Mouse (Mus musculus) stomach, postnatal 0 days (tissue): ENCODE measurements around the gene Srr. TPM values are rescaled to one million over a fixed set of nuclear protein-coding genes. Genes with fewer than 3 reads are reported as not detected.
A peak's percentile ranks its signal among the peaks of the same experiment; 100 is the strongest.

Experiments
- ATAC-seq: fragments of 200-750 bp; cut with Nextera tagmentation; 2 replicates; pipeline ENCODE4 v1.8.0; 2017; ENCODE audit not compliant: low FRiP score, low TSS enrichment
- DNase-seq: peaks from one replicate; pipeline ENCODE4 v3.0.0-alpha.2; 2016; ENCODE audit warnings: low spot score
- H3K27ac ChIP-seq: fragments of 300-500 bp; sonication (generic); replicated peaks from 2 replicates; pipeline ENCODE4 v1.5.1; 2014; ENCODE audit warnings: mild to moderate bottlenecking, control low read depth
- H3K27me3 ChIP-seq: fragments of 300-500 bp; sonication (generic); 2 replicates; pipeline ENCODE4 v1.6.1; 2014; ENCODE audit warnings: low read length; ENCODE audit not compliant: control insufficient read depth, insufficient read depth
- H3K36me3 ChIP-seq: fragments of 300-500 bp; sonication (generic); 2 replicates; pipeline ENCODE4 v1.6.1; 2014; ENCODE audit warnings: low read length, mixed read lengths; ENCODE audit not compliant: control insufficient read depth, insufficient read depth
- H3K4me1 ChIP-seq: fragments of 300-500 bp; sonication (generic); replicated peaks from 2 replicates; pipeline ENCODE4 v1.6.1; 2014; ENCODE audit warnings: antibody characterized with exemption; ENCODE audit not compliant: control insufficient read depth, insufficient read depth
- H3K4me2 ChIP-seq: fragments of 300-500 bp; sonication (generic); replicated peaks from 2 replicates; pipeline ENCODE4 v1.6.1; 2014; ENCODE audit warnings: low read depth, mild to moderate bottlenecking, control low read depth, moderate library complexity
- H3K4me3 ChIP-seq: fragments of 300-500 bp; sonication (generic); 2 replicates; pipeline ENCODE4 v1.5.1; 2014; ENCODE audit warnings: low read depth, low read length, control low read depth
- H3K9ac ChIP-seq: fragments of 300-500 bp; sonication (generic); 2 replicates; pipeline ENCODE4 v1.6.1; 2014; ENCODE audit warnings: mild to moderate bottlenecking, low read length, control low read depth, mixed read lengths
- H3K9me3 ChIP-seq: fragments of 300-500 bp; sonication (generic); 2 replicates; pipeline ENCODE4 v1.6.1; 2016; ENCODE audit warnings: low read length; ENCODE audit not compliant: control insufficient read depth
- CTCF ChIP-seq: IDR thresholded peaks from 2 replicates; pipeline ENCODE4 v1.5.1; 2016; ENCODE audit warnings: antibody characterized with exemption, low read depth, mild to moderate bottlenecking, moderate library complexity
- EP300 ChIP-seq: optimal IDR thresholded peaks from 2 replicates; pipeline ENCODE3; 2016; ENCODE audit warnings: antibody characterized with exemption
- WGBS: fragments of 180-500 bp; shearing (Covaris S2); extraction: QIAGEN DNeasy Blood & Tissue Kit; methylation state at CpG from one replicate; pipeline ENCODE4 v1.1.7; 2014; 5-methylcytosine and 5-hydroxymethylcytosine counted together
- polyA plus RNA-seq: library from polyadenylated mRNA; unstranded; fragments of >200 nt; fragmentation: Nextera tagmentation; extraction: Ambion mirVana; gene quantifications from 2 replicates; pipeline ENCODE4 v1.2.1, GENCODE M21; 2015

Srr gene
- polyA plus RNA-seq, 1 experiment from 2014 or later = 8.0 TPM

DNA sequence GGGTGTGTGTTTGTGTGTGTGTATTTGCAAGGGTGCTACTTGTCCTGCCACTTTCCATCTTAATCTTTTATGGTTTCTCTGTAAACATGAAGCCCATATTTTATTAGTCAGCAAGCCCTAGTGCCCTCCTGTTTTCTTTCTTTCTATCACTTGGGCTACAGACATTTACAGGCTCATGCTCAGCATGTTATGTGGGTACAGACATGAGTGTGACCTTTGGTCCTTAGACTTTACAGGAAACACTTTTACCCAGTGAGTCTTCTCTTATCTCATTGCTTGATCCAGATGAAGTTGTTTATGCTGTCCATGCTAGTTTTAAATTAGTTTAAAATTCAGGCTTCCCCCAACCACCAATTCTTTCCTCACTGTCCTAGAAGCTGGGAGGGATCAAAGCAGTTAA, 36.2 kb upstream of the Srr start:
- Histone ChIP-seq H3K4me2 (no peak overlapping the region), H3K27ac (no peak overlapping the region), H3K4me3 (no peak overlapping the region), H3K9me3 (no peaks in the 10 kb centered on the region), H3K27me3 (no peaks in the 10 kb centered on the region), H3K4me1 (no peaks in the 10 kb centered on the region), H3K36me3 (no peaks in the 10 kb centered on the region), H3K9ac (no peak overlapping the region)
- ATAC-seq (no peak), DNase-seq (no peak)
- no peak for TF ChIP-seq EP300

DNA sequence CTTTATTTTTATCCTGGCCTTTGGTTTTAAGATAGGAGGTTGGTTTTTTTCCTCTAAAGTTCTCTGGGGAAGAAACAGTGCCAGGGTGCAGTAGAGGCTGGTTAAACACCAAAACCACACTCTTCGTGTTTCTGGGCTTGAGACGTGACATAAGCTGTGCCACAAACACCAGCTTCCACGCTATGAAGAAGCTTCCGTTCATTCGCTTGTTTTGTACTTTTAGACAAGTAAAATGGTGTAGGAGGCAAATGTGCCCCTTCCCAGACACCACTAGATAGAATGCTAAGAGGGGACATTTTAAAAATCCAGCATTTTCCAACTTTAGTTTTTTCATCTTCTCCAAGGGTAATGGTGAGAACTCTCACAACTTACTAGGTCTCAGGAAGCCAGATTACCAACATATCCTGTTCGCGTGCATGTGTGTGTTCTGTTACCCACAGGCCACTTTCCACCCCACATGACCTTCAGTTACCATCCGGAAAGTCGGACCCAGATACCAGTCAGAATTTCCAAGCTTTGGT, 34.3 kb upstream of the Srr start:
- H3K9me3 ChIP-seq = no peaks in the 10 kb centered on the region
- no peaks in the 10 kb centered on the region for H3K4me1 ChIP-seq
- H3K27me3 ChIP-seq = no peaks in the 10 kb centered on the region
- H3K9ac ChIP-seq = no peak overlapping the region
- 91% methylated on average over 9 of the region's 9 CpGs for WGBS
- no peak for TF ChIP-seq CTCF
- no peak for TF ChIP-seq EP300
- H3K27ac ChIP-seq = 0 out of 2 replicates have a peak overlapping the region, but pooled peaks have one; percentile 24
- no peak for ATAC-seq
- no peak overlapping the region for H3K4me3 ChIP-seq
- no peaks in the 10 kb centered on the region for H3K36me3 ChIP-seq
- no peak for DNase-seq
- H3K4me2 ChIP-seq = no peak overlapping the region

DNA sequence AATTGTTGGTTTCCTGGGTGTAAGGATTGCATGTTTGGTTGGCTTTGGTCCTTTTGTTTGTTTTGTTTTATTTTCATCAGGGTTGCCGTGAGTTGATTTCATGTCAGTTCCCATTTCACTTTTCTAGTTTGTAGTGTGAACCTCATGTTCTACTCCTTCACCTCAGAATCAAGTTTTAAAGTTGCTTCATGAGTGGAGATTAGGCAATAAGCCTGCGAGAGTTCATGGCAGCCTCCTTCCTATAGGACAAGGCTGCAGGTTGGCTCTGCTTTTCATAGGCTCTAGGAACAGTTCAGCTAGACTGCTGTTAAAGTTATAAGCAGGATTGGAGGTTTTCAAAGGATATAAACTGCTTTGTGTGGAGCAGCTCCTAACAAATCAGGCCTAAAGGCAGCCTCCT, 33.8 kb upstream of the Srr start:
- Histone ChIP-seq H3K27ac (0 out of 2 replicates have a peak overlapping the region, but pooled peaks have one; percentile 24), H3K9me3 (no peaks in the 10 kb centered on the region), H3K4me3 (no peak overlapping the region), H3K4me2 (no peak overlapping the region), H3K4me1 (no peaks in the 10 kb centered on the region), H3K36me3 (no peaks in the 10 kb centered on the region), H3K27me3 (no peaks in the 10 kb centered on the region), H3K9ac (no peak overlapping the region)
- 59% methylated on average over 2 of the region's 2 CpGs for WGBS
- no peak for ATAC-seq
- DNase-seq = no peak
- TF ChIP-seq CTCF = no peak
- no peak for TF ChIP-seq EP300

DNA sequence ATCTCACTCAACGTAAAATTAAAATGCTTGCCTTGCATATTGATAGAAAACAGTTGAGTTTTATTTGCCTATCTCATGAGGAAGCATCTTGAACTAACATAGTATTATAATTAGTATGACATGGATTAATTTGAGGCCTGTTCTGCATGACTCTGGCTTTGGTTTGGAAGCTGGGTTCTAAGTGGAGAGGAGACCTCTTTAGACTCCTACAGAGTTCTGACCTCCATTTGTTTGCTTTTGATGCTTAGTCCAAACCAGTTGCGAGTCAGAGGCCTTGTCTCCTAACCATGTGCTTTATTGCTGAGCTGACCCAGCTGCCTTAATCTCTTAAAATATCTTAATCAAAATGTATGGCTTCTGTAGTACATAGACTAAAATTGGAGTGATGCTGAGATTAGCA, 31.9 kb upstream of the Srr start:
- no peak for ATAC-seq
- 68% methylated on average over 2 of the region's 2 CpGs for WGBS

DNA sequence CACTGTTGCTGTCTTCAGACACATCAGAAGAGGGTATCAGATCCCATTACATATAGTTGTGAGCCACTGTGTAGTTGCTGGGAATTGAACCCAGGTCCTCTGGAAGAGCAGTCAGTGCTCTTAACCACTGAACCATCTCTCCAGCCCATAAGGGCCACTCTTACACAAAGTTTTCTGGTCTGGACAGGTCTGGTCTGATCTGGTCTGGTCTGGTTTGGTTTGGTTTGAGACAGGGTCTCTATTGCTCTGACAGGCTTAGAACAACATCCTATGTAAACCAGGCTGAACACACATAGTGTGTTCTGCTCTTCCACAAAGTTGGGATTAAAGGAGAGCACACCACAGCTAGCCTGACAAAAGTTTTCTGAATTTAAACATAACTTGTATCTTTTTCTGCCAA, 30.3 kb upstream of the Srr start:
- Histone ChIP-seq H3K36me3 (0 out of 2 replicates have a peak, but pooled peaks cover 2% of the 10 kb centered on the region), H3K4me1 (no peaks in the 10 kb centered on the region), H3K27ac (no peak overlapping the region), H3K9me3 (no peaks in the 10 kb centered on the region), H3K9ac (no peak overlapping the region), H3K4me2 (no peak overlapping the region), H3K27me3 (no peaks in the 10 kb centered on the region), H3K4me3 (no peak overlapping the region)
- ATAC-seq = no peak
- TF ChIP-seq CTCF (no peak), EP300 (no peak)
- DNase-seq = no peak

More for the DNA sequence above, 31.9 kb upstream of the Srr start:
- Histone ChIP-seq H3K4me1 (no peaks in the 10 kb centered on the region), H3K36me3 (0 out of 2 replicates have a peak, but pooled peaks cover 2% of the 10 kb centered on the region), H3K4me3 (no peak overlapping the region), H3K9ac (no peak overlapping the region), H3K9me3 (no peaks in the 10 kb centered on the region), H3K4me2 (no peak overlapping the region), H3K27ac (no peak overlapping the region), H3K27me3 (no peaks in the 10 kb centered on the region)
- TF ChIP-seq EP300 (no peak), CTCF (no peak)
- no peak for DNase-seq

DNA sequence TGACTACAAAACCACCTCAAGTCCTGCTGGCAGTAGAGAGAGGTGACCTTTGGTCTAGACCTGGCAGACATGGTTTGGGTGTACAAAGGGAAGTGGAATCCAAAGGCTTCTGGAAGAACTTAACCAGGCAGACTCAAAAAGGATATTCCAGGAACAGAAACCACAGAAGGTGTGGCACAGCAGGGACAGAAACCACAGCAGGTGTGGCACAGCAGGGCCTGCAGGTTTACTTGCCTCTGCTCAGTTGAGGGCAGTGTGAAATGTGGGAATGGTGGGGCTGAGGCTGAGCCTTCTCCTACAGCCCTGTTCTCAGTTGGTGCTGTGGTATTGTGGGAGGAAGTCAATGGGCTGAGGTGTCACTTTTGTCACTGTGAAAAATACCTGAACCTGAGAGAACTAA, 29.2 kb upstream of the Srr start:
- Histone ChIP-seq H3K9me3 (no peaks in the 10 kb centered on the region), H3K4me2 (no peak overlapping the region), H3K27me3 (no peaks in the 10 kb centered on the region), H3K27ac (peak overlapping the region; percentile 85), H3K4me1 (no peaks in the 10 kb centered on the region), H3K9ac (no peak overlapping the region), H3K36me3 (peaks cover 2% of the 10 kb centered on the region; the same call in 1 of the 2 replicates), H3K4me3 (no peak overlapping the region)
- DNase-seq (peak; percentile 56), ATAC-seq (peak; percentile 91)
- TF ChIP-seq EP300 (no peak), CTCF (no peak)
